Mouse (Mus musculus) liver, embryonic 12.5 days (tissue): ENCODE measurements around the gene Arid4a. TPM values are rescaled to one million over a fixed set of nuclear protein-coding genes. Genes with fewer than 3 reads are reported as not detected.

ENCODE experiments used
- ATAC-seq: fragments of 200-750 bp; cut with Nextera tagmentation; 2 replicates; pipeline ENCODE4 v1.8.0; 2017; ENCODE audit warnings: moderate number of reproducible peaks, mild to moderate bottlenecking, moderate library complexity
- H3K27ac ChIP-seq: fragments of 300-500 bp; sonication (generic); 2 replicates; pipeline ENCODE4 v1.5.1; 2016; ENCODE audit warnings: mild to moderate bottlenecking
- H3K27me3 ChIP-seq: fragments of 300-500 bp; sonication (generic); replicated peaks from 2 replicates; pipeline ENCODE4 v1.6.1; 2016; ENCODE audit warnings: mild to moderate bottlenecking, moderate library complexity
- H3K36me3 ChIP-seq: fragments of 300-500 bp; sonication (generic); 2 replicates; pipeline ENCODE4 v1.6.1; 2016; ENCODE audit warnings: mild to moderate bottlenecking, moderate library complexity
- H3K4me1 ChIP-seq: fragments of 300-500 bp; sonication (generic); 2 replicates; pipeline ENCODE4 v1.6.1; 2016
- H3K4me2 ChIP-seq: fragments of 300-500 bp; sonication (generic); 2 replicates; pipeline ENCODE4 v1.6.1; 2016; ENCODE audit warnings: mild to moderate bottlenecking, moderate library complexity
- H3K4me3 ChIP-seq: fragments of 300-500 bp; sonication (generic); 2 replicates; pipeline ENCODE4 v1.5.1; 2016; ENCODE audit warnings: mild to moderate bottlenecking, moderate library complexity
- H3K9ac ChIP-seq: fragments of 300-500 bp; sonication (generic); 2 replicates; pipeline ENCODE4 v1.6.1; 2016; ENCODE audit warnings: mild to moderate bottlenecking, moderate library complexity
- H3K9me3 ChIP-seq: fragments of 300-500 bp; sonication (generic); replicated peaks from 2 replicates; pipeline ENCODE4 v1.6.1; 2016; ENCODE audit warnings: mild to moderate bottlenecking, moderate library complexity
- WGBS: fragments of 180-500 bp; shearing (Covaris S2); methylation state at CpG from one replicate; pipeline ENCODE4 v1.1.7; 2016; ENCODE audit not compliant: insufficient replicate concordance; 5-methylcytosine and 5-hydroxymethylcytosine counted together
- polyA plus RNA-seq: library from polyadenylated mRNA; unstranded; fragments of >200 nt; fragmentation: Nextera tagmentation; extraction: Ambion mirVana; gene quantifications from 2 replicates; pipeline ENCODE4 v1.2.1, GENCODE M21; 2016

Gene Arid4a
- 23.4 and 24.1 TPM in 2 replicates for polyA plus RNA-seq

GRCm38 (mm10) chr12:71015363-71016210 is at the start of gene Arid4a:
TSS of gene Arid4a (plus strand) at chr12:71015990.
- peak; percentile 96 for ATAC-seq
- peak within 1 kb of the TSS; percentile 94 for H3K4me3 ChIP-seq

GRCm38 (mm10) chr12:70967581-70967980 is 48.2 kb upstream of the Arid4a start:
- 56% methylated on average over 8 of the region's 8 CpGs for WGBS
- H3K9me3 ChIP-seq: no peaks in the 10 kb centered on the region
- peak overlapping the region; percentile 66 for H3K4me2 ChIP-seq
- ATAC-seq: no peak
- peak overlapping the region; percentile 74 for H3K4me3 ChIP-seq
- H3K27ac ChIP-seq: peak overlapping the region; percentile 94
- peaks cover 14% of the 10 kb centered on the region for H3K36me3 ChIP-seq
- H3K9ac ChIP-seq: peak overlapping the region; percentile 78; the same call in 1 of the 2 replicates
- H3K4me1 ChIP-seq: peaks cover 9% of the 10 kb centered on the region
- H3K27me3 ChIP-seq: no peaks in the 10 kb centered on the region

More at GRCm38 (mm10) chr12:71015363-71016210, at the start of gene Arid4a:
- H3K36me3 ChIP-seq: peaks cover 37% of the 10 kb centered on the region
- peaks cover 30% of the 10 kb centered on the region for H3K4me1 ChIP-seq
- H3K9me3 ChIP-seq: no peaks in the 10 kb centered on the region
- H3K27me3 ChIP-seq: no peaks in the 10 kb centered on the region
- H3K4me2 ChIP-seq: peak within 1 kb of the TSS; percentile 88
- 1% methylated on average over 61 of the region's 61 CpGs for WGBS
- H3K9ac ChIP-seq: peak within 1 kb of the TSS; percentile 97
- peak within 1 kb of the TSS; percentile 98 for H3K27ac ChIP-seq

- no peaks in the 10 kb centered on the region for H3K9me3 ChIP-seq
- H3K27ac ChIP-seq: peak overlapping the region; percentile 94
- H3K36me3 ChIP-seq: peaks cover 10% of the 10 kb centered on the region
- peak overlapping the region; percentile 66 for H3K4me2 ChIP-seq
- peak; percentile 93 for ATAC-seq
- H3K4me3 ChIP-seq: peak overlapping the region; percentile 74
- WGBS: under 1% methylated on average over 35 of the region's 35 CpGs
- peak overlapping the region; percentile 78 for H3K9ac ChIP-seq
- H3K27me3 ChIP-seq: no peaks in the 10 kb centered on the region
- H3K4me1 ChIP-seq: peaks cover 9% of the 10 kb centered on the region
Measured at GRCm38 (mm10) chr12:70968141-70968790, 47.5 kb upstream of the Arid4a start.

- Histone ChIP-seq H3K27ac (peak overlapping the region; percentile 94), H3K4me2 (peak overlapping the region; percentile 66), H3K27me3 (no peaks in the 10 kb centered on the region), H3K4me1 (peaks cover 14% of the 10 kb centered on the region), H3K4me3 (peak overlapping the region; percentile 74), H3K9ac (peak overlapping the region; percentile 78), H3K9me3 (no peaks in the 10 kb centered on the region), H3K36me3 (0 out of 2 replicates have a peak, but pooled peaks cover 6% of the 10 kb centered on the region)
- peak; percentile 56; the same call in 1 of the 2 replicates for ATAC-seq
- under 1% methylated on average over 15 of the region's 15 CpGs for WGBS
Measured at GRCm38 (mm10) chr12:70968791-70969307, 46.9 kb upstream of the Arid4a start.

- WGBS: 4% methylated on average over 17 of the region's 17 CpGs
- Histone ChIP-seq H3K27me3 (no peaks in the 10 kb centered on the region), H3K4me2 (peak overlapping the region; percentile 65), H3K4me1 (peaks cover 16% of the 10 kb centered on the region), H3K27ac (peak overlapping the region; percentile 76), H3K9ac (peak overlapping the region; percentile 69), H3K9me3 (no peaks in the 10 kb centered on the region), H3K4me3 (peak overlapping the region; percentile 52), H3K36me3 (no peaks in the 10 kb centered on the region)
- 0 out of 2 replicates have a peak, but pooled peaks have one; percentile 1 for ATAC-seq
Measured at GRCm38 (mm10) chr12:70969485-70970184, 46.2 kb upstream of the Arid4a start.

- 68% methylated on average over 4 of the region's 4 CpGs for WGBS
- H3K27ac ChIP-seq: peak overlapping the region; percentile 96; the same call in 1 of the 2 replicates
- peak overlapping the region; percentile 58 for H3K4me2 ChIP-seq
- ATAC-seq: no peak
- no peaks in the 10 kb centered on the region for H3K9me3 ChIP-seq
- peaks cover 30% of the 10 kb centered on the region for H3K4me1 ChIP-seq
- H3K4me3 ChIP-seq: peak overlapping the region; percentile 94
- peak overlapping the region; percentile 9; the same call in 1 of the 2 replicates for H3K9ac ChIP-seq
- no peaks in the 10 kb centered on the region for H3K27me3 ChIP-seq
- H3K36me3 ChIP-seq: peaks cover 8% of the 10 kb centered on the region
Measured at GRCm38 (mm10) chr12:70973831-70974230, 42.0 kb upstream of the Arid4a start.

- H3K9me3 ChIP-seq: no peaks in the 10 kb centered on the region
- WGBS: 0% methylated on average over 71 of the region's 71 CpGs
- peak within 1 kb of the TSS; percentile 96 for H3K27ac ChIP-seq
- peak within 1 kb of the TSS; percentile 83 for H3K4me2 ChIP-seq
- ATAC-seq: peak; percentile 99
- H3K36me3 ChIP-seq: peaks cover 17% of the 10 kb centered on the region
- peaks cover 30% of the 10 kb centered on the region for H3K4me1 ChIP-seq
- peak within 1 kb of the TSS; percentile 94 for H3K4me3 ChIP-seq
- no peaks in the 10 kb centered on the region for H3K27me3 ChIP-seq
- peak within 1 kb of the TSS; percentile 91 for H3K9ac ChIP-seq
Measured at GRCm38 (mm10) chr12:70974441-70975266, 41.1 kb upstream of the Arid4a start, which contains the start of gene Psma3. TSS of gene Psma3 (plus strand) at chr12:70974621.

- ATAC-seq: no peak
- Histone ChIP-seq H3K9ac (peak overlapping the region; percentile 91), H3K27me3 (no peaks in the 10 kb centered on the region), H3K36me3 (peaks cover 24% of the 10 kb centered on the region), H3K4me2 (peak overlapping the region; percentile 83), H3K27ac (peak overlapping the region; percentile 96), H3K9me3 (no peaks in the 10 kb centered on the region), H3K4me3 (peak overlapping the region; percentile 94), H3K4me1 (peaks cover 30% of the 10 kb centered on the region)
- 17% methylated on average over 10 of the region's 10 CpGs for WGBS
Measured at GRCm38 (mm10) chr12:70975406-70975805, 40.4 kb upstream of the Arid4a start.

GRCm38 (mm10) chr12:70975891-70976290 is 39.9 kb upstream of the Arid4a start:
- Histone ChIP-seq H3K4me1 (peaks cover 30% of the 10 kb centered on the region), H3K27me3 (no peaks in the 10 kb centered on the region), H3K4me3 (peak overlapping the region; percentile 94), H3K4me2 (peak overlapping the region; percentile 83), H3K27ac (peak overlapping the region; percentile 96), H3K36me3 (peaks cover 29% of the 10 kb centered on the region), H3K9me3 (no peaks in the 10 kb centered on the region), H3K9ac (peak overlapping the region; percentile 91)
- 44% methylated on average over 3 of the region's 3 CpGs for WGBS
- ATAC-seq: no peak

GRCm38 (mm10) chr12:70978345-70978744 is 37.4 kb upstream of the Arid4a start:
- H3K9ac ChIP-seq: no peak overlapping the region
- peaks cover 30% of the 10 kb centered on the region for H3K4me1 ChIP-seq
- H3K9me3 ChIP-seq: no peaks in the 10 kb centered on the region
- WGBS: 80% methylated on average over 7 of the region's 7 CpGs
- H3K27ac ChIP-seq: no peak overlapping the region
- H3K36me3 ChIP-seq: peaks cover 47% of the 10 kb centered on the region
- no peak for ATAC-seq
- no peak overlapping the region for H3K4me2 ChIP-seq
- H3K4me3 ChIP-seq: no peak overlapping the region
- no peaks in the 10 kb centered on the region for H3K27me3 ChIP-seq
